18 mouse cellular contexts compared by ENCODE assay signal in the genomic region with DNA sequence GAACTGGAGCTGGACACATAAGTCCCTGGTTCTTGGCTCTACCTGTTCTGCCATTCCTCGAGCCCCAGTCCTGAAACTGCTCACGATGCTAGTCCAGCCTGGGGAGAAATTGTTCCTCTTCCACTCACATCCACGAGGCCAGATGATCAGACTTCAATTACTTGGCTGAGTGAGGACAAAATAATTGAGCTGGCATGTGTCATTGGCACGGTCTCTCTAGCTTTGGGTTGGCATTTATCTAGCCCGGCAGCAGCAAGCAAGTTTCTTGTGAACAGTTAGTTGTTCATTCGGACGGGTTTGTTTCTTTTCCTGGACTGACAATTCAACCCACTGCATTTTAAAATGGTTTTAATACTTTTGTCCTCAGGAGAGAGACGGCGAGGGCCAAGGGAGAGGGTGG.
DNase-seq lines count a peak whose midpoint lies in the region; ATAC-seq lines count a peak whose summit lies in the region.
"Had no signal": no experiment of that assay in that cellular context is flagged by ENCODE, and none has a peak within 500 bp of the region (broad histone marks: within the 10 kb centered on the region; RNA-seq: fewer than 3 reads in every experiment).

No protein-coding gene starts in this region.

- intact Hi-C loops in gastrocnemius, postnatal 36 days (cut with DNase I), result no loop called here

- no peak for ATAC-seq in CD4-positive, CD25-positive, alpha-beta regulatory T cell, adult 4 months
- ATAC-seq: forebrain, embryonic 15.5 days; liver, postnatal 0 days; lung, postnatal 0 days had no signal

- peak; percentile 79 for DNase-seq in cerebellum, postnatal 10 days
- no peak for DNase-seq in cerebellum, adult 8-10 months
- peak; percentile 30 for DNase-seq in layer of hippocampus, adult 11-12 months (ENCODE audit: low spot score)
- DNase-seq in layer of hippocampus, adult 9-10 months (ENCODE audit: low spot score), result no peak
- peak; percentile 49 for DNase-seq in brain, adult 2 months (ENCODE audit: low read depth, low spot score)
- DNase-seq in layer of hippocampus, postnatal 10 days (ENCODE audit: low spot score in 2 of 2), result peak; percentile 44 to 59
- DNase-seq in gastrocnemius, postnatal 36 days, result no peak
- DNase-seq: adrenal gland, postnatal 36 days; gastrocnemius, postnatal 14 days; heart, adult 18-20 months; heart, postnatal 36 days; kidney, adult 2 months; liver, postnatal 0 days; right cerebral cortex, postnatal 14 days; spleen, adult 18-20 months had no signal

Comparison
In these comparisons a context has a peak if more than half of its experiments do, and no peak if none do; other contexts are left out.
1. DNase-seq: peak in cerebellum, postnatal 10 days (2 of 2), layer of hippocampus, adult 11-12 months (single experiment), brain, adult 2 months (single experiment) and layer of hippocampus, postnatal 10 days (2 of 2); none in cerebellum, adult 8-10 months (single experiment), layer of hippocampus, adult 9-10 months (single experiment) and gastrocnemius, postnatal 36 days (0 of 2).